Mouse (Mus musculus) CD4-positive helper T cell, adult 2 months (primary cell): ENCODE results near the gene Iqcj.

Source experiments
- DNase-seq: peaks from one replicate; pipeline ENCODE4 v3.0.0-alpha.2; 2012; ENCODE audit warnings: low read depth, missing footprints, low spot score

Iqcj gene

DNA sequence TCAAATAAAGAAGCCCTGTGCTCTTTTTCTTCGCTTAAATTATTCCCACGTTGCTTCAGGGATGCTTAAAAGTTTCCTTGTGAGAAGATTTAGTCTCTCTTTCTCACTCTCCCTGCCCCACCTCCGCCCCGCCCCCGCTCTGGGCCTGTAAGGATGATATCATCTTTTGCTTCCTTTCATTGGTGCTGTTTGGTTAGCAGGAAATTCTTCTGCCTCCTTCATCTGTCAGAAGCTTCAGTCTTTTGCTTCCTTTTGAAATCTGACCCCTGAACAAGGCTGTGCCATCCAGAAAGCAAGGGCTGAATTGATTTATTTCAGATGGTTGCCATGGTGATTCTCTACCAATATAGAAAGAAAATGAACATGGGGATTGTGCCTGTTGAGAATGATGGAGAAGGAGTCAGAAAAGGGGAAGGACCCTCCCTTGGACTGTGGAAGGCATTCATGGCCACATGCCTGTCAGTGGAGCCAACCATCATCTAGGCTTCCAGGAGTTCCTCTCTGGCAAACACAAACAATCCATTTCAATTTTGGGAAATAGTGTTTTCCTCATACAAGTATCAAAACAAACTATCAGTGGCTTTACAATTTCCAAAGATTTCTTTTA lies 62.5 kb downstream of the Iqcj start:
- DNase-seq: no peak

DNA sequence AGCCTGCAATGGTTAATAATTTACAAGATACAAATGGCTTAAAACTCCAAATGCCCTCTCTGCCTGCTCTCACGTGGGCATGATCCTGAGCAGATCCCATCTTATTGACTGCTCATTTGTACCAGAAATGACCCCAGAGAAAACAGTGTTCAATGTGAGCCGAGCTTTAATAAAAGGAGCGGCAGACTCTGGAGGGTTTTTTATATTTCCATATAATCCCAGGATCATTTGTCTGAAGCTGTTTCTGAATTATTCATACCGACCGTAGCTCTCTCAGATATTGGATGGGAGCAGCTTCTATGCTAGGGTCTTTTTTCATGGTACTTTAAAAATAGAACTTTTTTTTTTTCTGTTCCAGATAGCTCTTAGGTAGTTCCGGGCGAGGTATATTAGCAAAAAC lies 67.7 kb downstream of the Iqcj start:
- no peak for DNase-seq

- DNase-seq: no peak
Measured at GRCm38 (mm10) chr3:67960133-67960532, 68.1 kb downstream of the Iqcj start.

DNA sequence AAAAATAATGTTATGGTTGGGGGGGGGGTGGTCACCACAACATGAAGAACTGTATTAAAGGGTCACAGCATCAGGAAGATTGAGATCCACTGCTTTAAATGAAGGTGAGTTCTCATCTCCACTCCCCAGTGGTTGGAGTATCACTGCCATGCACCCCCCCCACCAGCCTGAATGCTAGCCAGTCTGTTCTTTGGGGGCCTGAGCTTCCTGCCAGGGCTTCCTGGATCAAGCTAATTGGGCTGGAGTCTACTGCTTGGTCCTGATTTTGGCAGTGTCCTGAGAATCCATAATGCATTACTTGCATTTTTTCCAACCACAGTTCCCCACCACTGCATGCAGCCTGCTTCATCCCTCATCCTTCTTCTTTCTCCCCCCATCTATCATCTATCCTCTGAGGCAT lies 68.7 kb downstream of the Iqcj start:
- no peak for DNase-seq

DNA sequence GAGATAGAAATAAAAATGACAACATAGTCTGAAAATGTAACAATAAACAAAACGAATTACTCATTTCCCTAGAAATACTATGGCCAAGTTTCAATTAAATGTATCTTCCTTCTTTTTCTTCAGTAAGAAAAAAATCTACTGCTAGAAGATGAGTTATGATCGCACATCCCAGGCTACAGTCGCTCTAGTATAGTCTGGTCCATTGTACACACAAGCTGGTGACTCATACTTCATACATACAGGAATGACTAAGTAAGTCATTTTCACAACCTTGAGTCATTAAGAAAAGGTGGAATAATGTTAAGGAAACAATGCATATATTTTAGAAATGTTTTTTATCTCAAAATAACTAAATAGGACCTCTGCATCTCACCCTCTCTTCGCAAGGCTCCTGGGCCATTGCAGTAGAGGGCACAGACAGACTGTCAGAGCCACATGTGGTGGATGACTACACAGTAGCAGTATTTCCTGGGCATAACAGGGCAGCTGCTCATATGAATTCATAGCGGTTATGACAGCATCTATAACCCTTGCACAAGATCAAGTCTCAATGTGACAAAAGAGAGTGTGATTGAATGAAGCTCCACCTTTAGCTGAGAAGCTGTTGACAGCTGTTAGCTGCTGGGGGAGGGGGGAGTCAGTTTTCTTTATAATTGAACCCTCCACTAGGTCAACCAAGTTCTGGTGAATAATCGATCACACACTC lies 70.1 kb downstream of the Iqcj start:
- no peak for DNase-seq

DNA sequence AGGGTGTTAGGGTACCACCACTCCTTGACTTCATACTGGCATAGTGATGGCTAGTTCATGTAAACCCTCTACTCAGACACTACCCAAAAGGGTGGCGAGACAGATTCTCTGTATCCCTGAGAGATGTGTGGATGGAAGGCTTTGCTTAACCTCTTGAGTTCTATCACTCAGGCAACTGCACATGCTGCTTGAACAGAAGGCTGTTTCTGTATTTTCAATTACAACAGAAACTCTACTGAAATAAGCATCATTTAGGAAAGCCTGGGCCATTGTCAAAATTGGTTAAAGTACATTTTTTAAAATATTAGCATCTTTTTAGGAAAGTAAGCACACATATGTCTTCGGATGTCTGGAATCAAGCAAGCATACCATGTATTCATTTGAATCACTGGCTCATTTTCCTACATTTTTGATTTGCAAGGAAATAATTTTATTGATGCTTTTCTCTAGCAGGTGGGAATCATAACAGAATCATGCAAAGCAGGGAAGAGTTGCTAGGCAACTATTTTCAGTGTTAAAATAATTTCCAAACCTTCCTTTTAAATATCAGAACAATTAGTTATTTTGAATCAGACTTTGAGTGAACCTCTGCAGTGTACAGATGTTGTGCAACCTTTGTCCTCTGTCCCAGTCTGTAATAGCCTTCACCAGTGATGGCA lies 82.4 kb downstream of the Iqcj start:
- DNase-seq: no peak

DNA sequence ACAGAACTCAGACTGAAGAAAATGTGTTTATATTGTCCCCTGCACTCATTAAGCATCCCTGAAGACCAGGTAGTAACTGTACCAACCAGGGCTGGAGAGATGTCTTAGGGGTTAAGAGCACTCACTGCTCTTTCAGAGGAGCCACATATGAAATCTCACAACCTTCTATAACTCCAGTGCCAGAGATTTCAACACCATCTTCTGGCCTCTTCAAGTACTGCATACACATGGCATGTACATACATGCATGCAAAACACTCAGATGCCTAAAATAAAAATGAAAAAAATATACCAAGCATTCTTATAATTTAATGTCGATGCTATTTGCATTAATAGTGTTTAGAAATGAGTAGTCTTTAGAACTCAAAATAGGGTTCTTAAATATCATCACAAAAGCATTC lies 88.0 kb downstream of the Iqcj start:
- DNase-seq: no peak

GRCm38 (mm10) chr3:67983329-67983728 lies 91.3 kb downstream of the Iqcj start:
- no peak for DNase-seq

DNA sequence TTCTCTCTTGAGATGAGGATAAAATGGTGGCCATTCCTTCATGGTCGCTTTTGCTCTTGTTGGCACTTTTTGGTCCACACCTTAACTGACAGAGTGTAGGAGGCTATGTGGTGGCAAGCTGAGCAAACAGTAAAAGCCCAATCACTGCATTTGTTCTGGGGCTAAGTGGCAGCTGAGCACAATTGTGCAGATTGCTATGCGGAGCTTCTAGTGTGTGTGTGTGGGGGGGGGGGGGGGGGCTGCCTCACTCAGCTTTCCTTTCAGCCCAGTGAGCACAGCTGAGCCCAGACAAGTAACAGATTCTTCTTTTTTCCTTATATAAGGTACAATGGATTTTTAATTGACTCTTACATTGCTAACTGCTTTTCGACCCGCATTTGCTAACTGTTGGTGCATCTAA lies 110.4 kb downstream of the Iqcj start:
- DNase-seq: no peak

GRCm38 (mm10) chr3:68012342-68012741 lies 120.3 kb downstream of the Iqcj start:
- no peak for DNase-seq

GRCm38 (mm10) chr3:68015786-68016185 lies 123.8 kb downstream of the Iqcj start:
- no peak for DNase-seq

DNA sequence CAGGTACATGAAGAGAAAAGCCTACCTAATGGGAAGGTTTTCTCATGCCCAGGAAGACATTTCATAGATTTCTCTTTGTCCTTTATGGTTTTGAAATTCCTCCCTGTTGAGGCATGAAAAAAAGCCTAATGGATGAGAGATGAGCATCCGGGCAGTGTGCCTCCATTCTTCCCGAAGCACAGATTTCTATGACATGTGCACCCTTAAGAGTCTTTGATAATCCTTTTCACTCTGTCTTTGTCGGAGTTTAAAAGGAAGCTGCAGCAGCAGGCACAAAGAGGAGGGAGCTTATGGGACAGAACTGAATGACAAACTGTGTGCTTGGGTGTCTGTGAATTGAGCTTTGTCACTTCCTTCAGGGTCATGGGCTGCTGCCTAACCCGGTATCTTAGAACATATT lies 127.4 kb downstream of the Iqcj start:
- DNase-seq: no peak

- DNase-seq: no peak
Measured at GRCm38 (mm10) chr3:68036097-68036496, 144.1 kb downstream of the Iqcj start.

DNA sequence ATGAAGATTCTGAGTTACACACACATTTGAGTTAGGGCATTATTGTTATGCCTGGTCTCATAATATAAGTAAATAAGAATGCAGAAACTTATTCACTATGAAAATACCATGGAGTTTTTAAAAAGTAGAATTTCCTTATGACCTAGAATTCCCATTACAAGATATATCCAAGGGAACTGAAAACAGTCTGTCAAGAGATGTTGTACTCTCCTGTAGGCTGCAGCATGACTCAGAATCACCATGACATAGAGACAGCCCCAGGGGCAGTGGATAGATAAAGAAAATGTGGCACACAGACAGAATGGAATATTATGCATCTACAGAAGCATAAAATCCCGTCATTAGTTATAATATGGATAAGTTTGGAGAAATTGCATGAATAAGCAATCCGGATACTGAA lies 150.9 kb downstream of the Iqcj start:
- DNase-seq: no peak

DNA sequence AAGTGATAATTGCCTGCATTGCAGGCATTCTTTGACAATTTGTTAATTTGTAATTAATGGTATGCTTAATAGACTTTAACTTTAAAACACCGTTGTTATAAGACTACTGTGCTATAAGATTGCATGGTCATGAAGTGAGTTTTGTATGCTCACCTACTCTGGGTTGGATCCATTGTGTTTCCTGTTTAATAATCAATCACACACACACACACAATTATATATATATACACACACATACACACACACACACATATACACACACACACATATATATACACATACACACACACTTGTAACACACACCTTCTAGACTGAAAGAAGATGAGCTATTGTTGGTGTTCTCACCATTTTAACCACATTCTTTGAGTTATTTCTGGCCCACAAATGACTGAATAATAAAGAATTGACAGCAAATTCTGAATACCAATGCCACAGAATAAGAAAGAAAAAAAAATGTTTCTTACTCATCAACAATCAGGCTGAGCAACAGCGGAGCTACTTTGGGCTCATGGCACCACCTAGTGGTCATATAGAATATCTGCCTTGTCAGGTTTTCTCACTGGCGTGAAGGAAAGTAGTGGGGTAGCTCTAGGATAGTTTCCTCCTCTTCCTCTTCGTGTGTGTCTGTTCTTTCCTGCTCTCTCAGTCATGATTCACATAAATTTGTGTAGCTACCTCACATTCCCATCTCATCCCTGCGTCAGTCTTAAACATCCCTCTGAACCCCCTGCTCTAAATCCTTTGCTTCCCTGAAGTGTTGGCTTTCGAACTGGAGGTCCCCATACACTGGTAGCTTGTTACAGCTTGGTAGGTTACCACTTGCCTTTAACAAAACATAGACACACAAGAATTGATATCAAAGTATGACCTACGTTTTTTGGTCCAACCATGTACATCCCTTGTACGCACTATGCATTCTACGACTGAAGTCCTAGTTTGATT lies 153.7 kb downstream of the Iqcj start:
- DNase-seq: peak; percentile 16

DNA sequence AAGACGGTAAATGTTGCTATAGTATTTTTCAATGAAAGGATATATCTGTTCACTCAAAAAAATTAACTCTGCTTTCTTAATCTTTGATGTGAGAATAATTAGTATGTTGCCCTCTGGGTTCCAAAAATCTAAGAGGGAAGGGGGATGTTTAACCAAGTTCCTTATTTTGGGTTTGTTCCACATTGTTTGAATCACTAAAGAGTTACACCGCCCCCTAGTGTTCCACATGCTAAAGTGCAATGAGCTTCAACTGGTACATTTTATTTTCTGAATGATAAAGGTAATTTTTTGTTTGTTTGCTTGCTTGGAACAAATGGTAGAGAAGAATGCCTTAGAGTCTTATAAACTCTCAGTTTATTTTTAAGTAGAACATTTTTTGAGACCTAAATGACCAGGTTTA lies 161.5 kb downstream of the Iqcj start:
- DNase-seq: peak; percentile 23

DNA sequence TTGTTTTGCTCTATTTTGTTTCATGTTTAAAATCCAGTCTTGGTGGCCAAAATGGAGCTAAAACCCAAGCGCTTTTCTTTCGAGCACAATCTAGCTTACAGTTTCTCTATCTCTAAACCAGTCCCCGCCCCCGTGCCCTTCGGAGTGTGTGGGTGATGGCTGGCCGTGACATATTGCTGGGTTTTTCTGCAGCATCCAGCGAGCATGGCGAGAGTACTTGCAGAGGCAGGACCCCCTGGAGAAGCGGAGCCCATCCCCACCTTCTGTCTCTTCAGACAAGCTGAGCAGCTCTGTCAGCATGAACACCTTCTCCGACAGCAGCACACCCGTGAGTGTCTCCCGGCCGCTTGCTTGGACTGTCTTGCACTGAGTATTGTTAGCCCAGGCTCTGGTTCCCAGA lies 163.1 kb downstream of the Iqcj start:
- no peak for DNase-seq

- DNase-seq: peak; percentile 62
Measured at GRCm38 (mm10) chr3:68056373-68057275, 164.6 kb downstream of the Iqcj start.

DNA sequence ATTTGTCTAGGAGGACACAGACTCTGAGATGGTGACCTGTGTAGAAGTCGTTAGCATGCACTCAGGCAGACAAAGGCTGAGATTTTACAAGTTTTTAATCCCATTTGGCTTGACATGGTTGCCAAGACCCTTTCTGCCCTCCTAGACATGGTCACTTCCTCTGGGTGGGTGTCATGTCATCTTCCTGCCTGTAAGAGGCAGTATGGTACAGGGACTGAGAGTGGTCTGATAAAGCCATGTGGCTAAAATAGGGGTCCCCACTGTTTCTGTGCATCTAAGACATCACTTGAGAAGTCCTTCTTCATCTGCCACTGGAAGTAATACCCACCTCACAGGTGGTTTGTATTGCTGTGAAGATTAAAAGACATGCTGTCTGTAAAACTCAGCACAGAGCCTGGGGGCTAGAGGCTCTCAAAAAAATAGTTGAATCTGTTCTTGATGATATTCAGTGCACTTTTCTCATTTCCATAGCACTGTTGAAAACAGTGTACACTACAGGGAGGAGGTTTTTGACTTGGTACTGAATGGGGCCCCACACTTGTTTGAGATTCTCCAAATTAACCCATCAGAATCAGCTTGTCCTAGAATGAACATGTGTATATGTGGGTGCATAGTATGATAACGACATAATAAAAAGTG lies 167.3 kb downstream of the Iqcj start:
- DNase-seq: no peak

- DNase-seq: no peak
Measured at GRCm38 (mm10) chr3:68064731-68065130, 172.7 kb downstream of the Iqcj start, which contains the start of gene Schip1. Gene Schip1, plus strand, starts transcription at chr3:68064802.
